Mouse (Mus musculus) liver, embryonic 14.5 days (tissue): ENCODE results near the gene Apol7b.
"Not testable (repeated sequence)": the region's sequence is repeated elsewhere in the genome, so short reads cannot be mapped to it uniquely, and the experiment has no call there.

Source experiments
- CTCF ChIP-seq: IDR thresholded peaks from 2 replicates; pipeline ENCODE4 v1.5.1; 2016; ENCODE audit warnings: antibody characterized with exemption, low read depth, control low read depth
- EP300 ChIP-seq: IDR thresholded peaks from 2 replicates; pipeline ENCODE4 v1.6.1; 2016; ENCODE audit warnings: antibody characterized with exemption, low read depth

GRCm38 (mm10) chr15:77493181-77493580 lies 45.9 kb upstream of the Apol7b start:
- TF ChIP-seq CTCF, EP300: not testable (repeated sequence)
